Mouse (Mus musculus) common myeloid progenitor, adult 5-6 weeks (primary cell): ENCODE data around the gene Cadps2. TPM values are rescaled to one million over a fixed set of nuclear protein-coding genes. Genes with fewer than 3 reads are reported as not detected.

Experiments
- ATAC-seq: replicated peaks from 2 replicates; pipeline ENCODE4 v1.8.0; 2016; ENCODE audit warnings: low read depth, mild to moderate bottlenecking, moderate TSS enrichment, inconsistent platforms; ENCODE audit not compliant: poor library complexity, severe bottlenecking
- total RNA-seq: library from RNA; stranded (forward); fragments of 200-1000, 187-1606 nt; gene quantifications from 2 replicates; pipeline ENCODE4 v1.2.3, GENCODE M21; 2017

The Cadps2 gene
- total RNA-seq, 1 experiment from 2014 or later, result 2.4 TPM

DNA sequence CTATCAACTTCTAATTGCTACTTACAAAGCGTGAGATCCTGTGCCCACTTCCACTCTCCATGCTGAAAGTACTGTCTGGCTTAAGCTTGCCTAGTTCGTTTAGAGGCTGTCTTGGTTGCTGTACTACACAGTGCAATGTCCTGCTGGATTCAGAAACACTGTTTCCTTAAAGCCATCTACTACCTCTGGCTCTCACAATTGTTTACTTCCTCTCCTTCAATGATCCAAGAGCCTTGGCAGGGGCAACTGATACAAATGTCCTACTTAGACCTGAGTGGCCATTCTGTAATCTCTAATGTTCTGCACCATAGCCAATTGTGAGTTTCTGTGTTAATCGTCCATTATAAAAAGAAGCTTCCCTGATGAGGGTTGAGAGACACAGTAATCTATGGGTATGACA, 47.4 kb downstream of the Cadps2 start:
- no peak for ATAC-seq

DNA sequence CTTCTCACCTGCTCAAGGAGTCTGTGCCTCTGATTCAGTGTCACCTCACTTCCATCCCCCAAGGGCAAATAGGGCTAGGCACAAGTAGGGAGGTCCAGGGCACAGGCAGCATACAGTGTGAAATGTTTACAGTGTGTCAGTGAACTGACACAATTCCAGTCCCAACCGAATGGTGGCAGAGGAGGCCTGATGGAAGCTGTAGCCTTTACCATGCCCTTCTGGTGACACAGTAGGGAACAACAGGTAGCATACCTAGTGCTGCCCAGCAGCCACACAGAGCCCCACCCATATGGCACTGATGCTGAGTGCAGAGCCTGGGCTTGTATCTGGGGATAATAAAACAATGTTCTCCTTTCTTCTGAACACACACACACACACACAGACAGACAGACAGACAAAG, 61.6 kb downstream of the Cadps2 start:
- no peak for ATAC-seq

DNA sequence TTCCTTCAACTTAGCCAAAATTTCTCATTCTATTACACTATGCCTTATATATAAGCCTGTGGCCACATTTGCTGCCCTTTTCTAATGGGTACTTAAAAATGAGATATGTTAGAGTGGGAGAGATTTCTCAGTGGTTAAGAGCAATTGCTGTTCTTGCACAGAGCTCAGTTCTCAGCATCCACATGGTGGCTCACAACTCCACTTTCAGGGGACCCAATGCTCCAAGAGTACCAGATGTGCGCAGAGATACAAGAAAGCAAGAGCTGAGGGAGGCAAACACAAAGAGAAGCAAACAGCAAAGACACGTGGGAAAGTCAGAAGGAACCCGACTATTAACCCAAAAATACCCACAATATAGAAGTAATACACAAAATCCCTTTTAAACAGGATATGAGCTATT, 77.0 kb downstream of the Cadps2 start:
- ATAC-seq, result no peak

DNA sequence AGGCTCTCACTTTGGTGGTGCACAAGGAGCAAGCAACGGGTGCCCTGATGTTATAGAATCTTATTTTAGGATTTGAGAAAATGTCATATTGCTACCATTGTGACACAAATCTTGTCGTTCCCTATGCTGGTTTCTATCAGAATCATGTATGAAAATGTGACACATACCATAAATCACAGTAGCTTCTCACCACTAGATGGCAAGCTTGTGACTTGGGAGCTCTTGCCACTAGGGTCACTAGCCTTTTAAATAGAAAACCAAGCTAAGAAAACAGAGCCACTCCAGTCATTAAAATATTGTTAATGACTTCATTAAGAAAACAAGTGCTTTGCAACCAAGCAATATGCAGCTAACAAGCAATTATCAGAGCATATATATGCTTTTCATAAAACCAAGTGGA, 81.0 kb downstream of the Cadps2 start:
- ATAC-seq, result peak; percentile 65; the same call in 1 of the 2 replicates

DNA sequence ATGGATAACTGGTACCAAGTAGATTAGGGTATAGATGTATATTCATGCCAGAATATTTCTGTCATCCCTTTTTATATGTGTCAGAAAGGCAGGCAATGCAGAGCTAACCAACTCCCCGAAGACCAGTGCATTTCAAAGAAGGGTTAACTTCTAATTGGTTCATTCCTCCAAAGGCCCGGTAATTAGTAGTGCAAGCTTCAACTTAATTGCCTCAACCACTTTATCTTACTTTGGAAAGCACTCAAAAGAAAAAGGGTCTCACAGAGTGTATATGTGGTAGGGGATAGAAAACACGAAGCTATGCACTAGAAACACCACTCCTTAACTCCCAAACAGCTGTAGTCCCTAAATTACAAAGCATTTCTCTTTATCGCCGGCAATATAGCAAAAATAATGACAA, 90.4 kb downstream of the Cadps2 start:
- no peak for ATAC-seq

DNA sequence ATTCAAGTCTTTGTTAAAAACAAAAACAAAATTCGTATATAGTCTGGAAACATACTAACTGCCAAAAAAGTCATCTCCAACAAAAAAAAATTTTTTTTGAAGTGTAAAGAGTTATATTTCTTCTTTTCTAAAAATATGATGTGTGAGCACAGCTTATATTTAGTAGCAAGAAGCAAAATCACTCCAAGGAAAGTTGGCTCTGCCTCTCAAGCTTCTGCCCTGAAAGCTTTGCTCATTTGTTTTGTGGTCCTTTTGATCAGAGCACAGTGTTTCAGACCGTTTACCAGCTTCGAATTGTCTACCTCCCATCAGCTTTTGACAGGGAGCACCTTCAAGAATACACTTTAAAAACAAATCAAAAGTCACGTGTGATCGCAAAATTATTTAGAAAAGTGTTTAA, 99.2 kb downstream of the Cadps2 start:
- ATAC-seq, result no peak

DNA sequence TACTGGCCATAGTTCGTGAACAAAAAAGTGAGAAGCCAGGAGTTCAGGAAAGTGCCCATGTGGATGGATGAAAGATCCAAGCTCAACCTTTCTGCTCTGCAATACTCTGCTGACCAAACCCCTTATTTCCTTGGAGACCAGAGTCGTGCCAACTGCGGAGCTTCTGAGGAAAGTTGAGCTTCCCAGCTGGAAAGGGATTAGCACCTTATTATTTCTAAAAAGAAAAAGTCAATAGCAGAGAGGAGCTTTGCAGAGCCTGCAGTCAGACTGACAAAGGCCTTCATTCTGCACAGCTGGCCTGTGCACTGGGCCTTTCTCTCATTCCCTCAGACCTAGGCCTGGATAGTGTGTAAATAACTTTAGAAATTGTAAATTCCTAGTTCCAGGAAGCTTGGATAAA, 106.5 kb downstream of the Cadps2 start:
- ATAC-seq, result no peak

DNA sequence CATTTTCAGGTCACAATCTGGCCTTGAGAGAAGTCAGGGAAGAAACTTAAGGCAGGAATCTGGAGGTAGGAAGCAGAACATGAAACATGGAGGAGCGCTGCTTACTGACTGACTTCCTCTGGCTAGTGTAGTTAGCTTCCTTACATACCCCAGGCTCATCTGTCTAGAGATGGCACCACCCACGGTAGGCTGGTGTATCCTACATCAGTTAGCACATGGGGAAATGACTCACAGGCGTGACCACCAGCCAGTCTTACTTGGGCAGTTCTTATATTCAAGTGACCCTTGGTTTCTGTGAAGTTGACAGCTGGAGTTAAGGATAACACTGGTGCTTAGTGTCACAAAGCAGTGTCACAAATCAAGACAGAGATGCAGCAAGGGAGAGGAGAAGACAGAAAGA, 110.6 kb downstream of the Cadps2 start:
- no peak for ATAC-seq

DNA sequence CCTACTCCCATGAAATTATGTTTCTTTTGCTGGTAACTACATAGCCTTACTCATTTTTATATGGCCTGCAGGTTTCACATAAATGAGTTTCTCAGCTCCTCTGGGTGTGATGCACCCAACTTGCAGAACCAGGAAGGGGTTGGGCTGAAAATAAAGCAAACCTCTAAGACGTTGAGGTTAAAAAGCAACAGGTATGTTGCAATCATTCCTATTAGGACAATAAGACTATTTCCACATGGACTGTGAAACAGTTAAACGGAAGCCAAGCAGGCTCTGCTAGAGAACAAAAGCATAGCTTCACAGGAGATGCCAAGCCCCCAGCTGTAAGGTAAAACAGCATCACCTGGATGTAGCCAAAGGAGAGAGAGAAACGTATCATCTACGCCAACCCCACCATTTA, 115.5 kb downstream of the Cadps2 start:
- no peak for ATAC-seq

DNA sequence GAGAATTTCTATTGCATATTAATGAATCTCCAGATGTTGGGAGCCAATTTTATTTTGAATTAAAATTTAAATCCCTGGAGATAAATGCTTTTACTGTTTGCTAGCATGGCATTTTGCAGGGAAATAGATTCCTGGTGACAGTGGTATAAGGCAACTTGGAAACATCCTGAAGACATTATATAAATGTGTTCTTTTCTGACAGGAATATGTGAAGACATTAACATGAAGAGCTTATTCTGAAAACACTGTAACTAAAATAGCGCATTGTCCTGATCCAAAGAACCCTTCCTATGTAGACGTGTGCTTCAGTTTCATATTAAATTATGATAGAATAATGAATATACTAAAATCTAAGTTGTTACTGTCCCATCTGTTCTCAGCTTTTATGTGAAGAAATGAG, 118.8 kb downstream of the Cadps2 start:
- no peak for ATAC-seq

DNA sequence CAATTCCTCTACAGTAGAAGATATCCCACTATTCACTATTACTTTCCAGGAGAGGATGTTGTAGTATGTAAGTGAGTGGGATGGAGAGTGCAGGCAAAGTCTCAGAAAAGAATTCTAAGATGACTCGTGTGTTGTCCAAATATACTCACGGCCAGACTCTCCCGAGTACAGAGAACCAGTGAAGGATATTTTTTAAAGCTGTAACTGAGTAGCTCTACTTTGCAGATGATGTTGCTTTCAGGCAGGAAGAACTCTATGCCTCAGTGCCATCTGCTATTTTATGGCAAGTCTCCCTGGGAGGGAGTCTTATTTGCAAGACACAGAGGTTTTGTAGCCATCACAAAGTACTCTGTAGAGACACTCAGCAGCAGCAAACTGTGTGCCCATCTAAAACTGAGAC, 131.7 kb downstream of the Cadps2 start:
- no peak for ATAC-seq

DNA sequence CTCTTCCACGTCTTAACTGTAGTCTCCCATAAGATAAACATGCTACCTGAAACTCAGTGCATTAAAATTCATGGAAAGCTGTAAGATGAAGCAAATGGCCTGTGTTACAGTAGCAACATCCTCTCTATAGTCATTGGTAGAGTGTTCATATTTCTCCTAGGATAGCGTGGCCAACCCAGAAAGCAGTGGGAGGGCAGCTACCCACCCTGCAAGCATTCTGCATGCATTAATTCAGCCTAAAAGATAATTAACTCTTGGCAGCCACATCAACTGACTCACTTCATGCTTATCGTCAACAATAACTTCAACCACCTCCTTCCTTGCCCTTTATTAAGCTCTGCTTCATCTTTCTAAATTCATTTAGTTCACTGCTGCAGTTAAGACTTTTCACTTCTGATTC, 138.3 kb downstream of the Cadps2 start:
- no peak for ATAC-seq

DNA sequence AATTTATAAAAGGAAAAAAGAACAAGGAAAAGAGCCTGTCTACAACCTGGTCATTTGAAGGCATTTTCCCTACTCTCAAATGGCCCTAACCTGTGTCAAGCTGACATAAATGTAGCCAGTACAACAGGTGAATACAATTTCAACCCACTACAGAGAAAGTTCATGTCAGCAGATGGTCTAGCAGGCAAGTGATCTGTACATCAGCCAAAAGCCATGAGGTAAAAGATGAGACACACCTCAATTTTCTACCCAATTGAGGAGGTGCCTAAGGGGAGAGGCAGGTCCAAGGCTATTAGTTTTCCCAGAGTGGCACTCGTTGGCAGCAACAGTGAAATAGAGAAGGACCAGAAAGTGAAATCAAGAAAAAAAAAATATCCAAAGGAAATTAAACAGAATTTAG, 161.0 kb downstream of the Cadps2 start:
- no peak for ATAC-seq

DNA sequence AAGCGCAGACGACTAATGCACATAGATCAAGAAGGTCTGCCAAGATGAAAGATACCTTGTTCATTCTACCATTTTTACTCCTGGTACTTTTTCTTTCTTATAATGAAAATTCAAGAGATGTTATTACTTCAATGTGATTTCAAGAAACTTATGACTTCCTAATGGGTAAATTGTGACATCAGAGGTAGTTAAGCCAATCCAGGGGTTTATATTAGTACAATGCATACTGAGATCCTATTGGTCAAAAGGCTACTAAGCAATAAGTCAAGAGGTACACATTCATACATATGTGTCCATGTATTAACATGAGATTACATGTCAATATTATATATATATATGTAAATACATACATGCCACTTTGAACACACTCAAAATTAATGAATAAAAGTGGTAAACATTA, 184.2 kb downstream of the Cadps2 start, which contains the start of gene Rnf148:
Gene Rnf148 (minus strand): TSS at position 101 of the 400 bp plus-strand sequence.
- no peak for ATAC-seq

DNA sequence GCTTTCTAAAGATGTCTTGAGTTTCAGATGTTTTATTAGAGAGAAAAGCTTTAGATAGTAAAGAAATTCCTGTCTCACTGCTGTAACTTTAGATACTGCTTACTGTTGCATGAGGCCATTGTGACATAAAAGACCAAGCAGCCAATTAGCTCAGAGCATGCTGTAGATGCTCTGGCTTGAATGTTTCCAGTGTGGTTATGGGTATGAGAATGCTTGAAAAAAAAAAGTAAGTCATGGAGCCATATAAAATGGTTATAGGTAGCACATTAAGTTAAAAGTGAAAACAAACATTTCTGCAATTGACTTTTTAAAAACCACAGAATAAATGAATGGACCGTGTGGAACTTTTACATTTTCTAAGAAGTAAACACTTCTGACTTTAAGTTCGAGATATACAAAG, 189.0 kb downstream of the Cadps2 start, which contains the start of gene Rnf133:
Gene Rnf133 (minus strand): TSS at position 101 of the 400 bp plus-strand sequence.
- no peak for ATAC-seq

DNA sequence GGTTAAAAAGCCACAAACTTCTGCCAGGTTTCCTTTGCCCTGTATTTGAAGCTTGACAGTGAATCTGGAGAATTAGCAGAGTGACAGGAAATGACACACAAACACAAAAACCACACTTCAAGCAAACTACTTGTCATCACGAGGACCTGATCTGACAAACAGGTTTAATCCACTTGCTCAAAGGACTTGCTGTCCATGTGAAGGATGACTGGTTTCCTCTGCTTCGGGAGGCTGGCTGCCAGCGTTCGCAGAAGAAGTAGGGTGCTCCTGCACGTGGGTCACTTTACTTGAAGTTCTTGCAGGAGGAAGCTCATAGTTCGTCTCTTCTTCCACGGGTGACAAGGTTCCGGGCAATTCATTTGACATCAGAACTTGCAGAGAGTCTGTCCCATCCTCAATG, 190.5 kb downstream of the Cadps2 start:
- ATAC-seq, result peak; percentile 66

DNA sequence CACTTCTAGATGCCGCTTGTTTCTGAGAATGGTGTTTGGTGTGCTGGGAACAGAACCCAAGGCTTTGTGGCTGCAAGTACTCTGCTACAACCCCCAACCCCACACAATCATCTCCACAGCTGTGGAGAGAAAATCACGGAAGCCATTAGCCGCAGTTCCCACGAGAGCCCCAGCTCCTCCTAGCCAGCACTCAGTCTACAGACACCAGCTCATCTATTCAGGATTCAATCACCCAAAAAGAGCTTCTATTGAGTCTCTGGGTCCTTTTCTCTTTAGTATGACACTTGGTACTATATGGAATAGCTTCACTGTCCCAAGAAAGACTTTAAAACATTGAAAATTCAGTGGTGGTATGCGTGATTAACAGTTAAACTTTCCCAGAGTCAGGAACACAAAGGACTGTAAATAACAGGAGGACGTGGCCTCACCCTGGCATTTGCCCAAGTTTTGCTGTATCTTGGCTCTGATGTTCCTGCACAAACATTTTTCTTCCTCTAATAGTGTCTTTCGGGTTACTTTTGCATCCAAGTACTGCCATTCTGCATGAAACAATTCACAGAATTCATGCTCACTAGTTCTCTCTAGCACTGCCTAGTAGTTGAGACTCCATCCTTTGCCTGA, 191.5 kb downstream of the Cadps2 start:
- ATAC-seq, result no peak

DNA sequence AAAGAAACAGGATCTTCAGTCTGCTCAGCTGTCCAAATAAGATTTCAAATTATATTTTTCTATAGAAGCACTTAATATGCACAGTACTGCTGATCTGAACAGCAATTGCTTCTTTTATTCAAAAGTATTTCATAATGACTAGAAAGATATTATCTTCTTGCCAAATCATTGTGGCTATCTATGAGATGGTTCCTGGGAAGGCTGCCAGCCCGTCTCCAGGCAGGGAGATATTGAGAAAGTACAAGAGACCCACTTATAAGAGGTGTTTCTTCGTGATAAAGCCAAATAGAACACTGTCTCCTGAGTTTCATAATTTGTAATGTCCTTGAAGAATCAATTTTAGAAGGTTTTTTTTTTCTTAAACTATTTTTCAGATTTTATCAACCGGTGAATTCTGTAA, 202.1 kb downstream of the Cadps2 start:
- peak; percentile 62 for ATAC-seq

DNA sequence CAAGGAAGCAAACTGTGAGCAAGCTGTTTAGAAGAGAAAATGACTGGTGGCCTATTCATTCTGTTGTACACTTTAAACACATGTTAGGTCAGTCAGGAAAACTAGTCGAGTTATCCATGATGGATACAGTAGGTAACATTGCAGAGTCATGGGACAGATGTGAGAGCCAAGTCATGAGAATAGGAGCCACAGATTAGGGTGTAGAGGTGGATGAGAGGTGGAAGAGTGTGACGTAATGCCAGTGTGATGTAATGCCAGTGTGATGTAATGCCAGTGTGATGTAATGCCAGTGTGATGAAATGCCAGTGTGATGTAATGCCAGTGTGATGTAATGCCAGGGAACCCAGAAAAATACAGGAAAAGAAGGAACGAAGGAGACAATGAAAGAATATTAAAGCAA, 204.0 kb downstream of the Cadps2 start:
- ATAC-seq, result no peak

DNA sequence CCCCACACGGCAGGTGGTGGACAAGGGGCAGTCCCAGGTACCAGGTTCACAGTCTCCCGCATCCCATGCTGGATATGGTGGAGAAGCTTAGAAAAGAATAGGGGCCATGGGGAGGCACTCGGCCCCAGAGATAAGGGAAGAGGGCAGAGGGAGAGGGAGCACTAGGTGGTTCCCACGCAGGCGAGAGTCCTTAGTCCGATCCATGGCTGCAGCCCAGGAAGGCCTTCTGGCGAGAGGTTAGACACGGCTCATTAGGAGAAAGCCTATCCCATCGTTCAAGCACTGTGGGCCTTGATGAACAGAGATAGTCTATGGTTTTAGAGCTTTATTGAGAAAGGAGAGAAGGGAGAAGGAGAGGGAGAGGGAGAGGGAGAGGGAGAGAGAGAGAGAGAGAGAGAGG, 205.2 kb downstream of the Cadps2 start:
- ATAC-seq, result no peak

DNA sequence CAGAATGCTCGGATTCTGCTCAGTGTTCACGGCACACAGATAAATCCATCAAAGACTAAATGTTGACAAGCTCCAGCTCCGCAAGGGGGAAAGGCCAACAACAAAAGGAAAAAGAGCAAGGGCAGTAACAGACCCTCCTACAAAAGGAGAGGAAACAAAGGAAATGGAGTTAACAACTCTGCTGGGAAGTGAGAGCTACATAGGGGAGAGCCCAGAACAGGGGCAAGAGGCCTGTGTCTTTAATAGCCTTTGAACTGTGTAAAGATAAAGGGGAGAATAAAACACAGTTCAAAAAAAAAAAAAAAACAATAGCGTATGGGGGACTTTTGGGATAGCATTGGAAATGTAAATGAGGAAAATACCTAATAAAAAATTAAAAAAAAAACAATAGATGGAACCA, 208.8 kb downstream of the Cadps2 start:
- no peak for ATAC-seq

DNA sequence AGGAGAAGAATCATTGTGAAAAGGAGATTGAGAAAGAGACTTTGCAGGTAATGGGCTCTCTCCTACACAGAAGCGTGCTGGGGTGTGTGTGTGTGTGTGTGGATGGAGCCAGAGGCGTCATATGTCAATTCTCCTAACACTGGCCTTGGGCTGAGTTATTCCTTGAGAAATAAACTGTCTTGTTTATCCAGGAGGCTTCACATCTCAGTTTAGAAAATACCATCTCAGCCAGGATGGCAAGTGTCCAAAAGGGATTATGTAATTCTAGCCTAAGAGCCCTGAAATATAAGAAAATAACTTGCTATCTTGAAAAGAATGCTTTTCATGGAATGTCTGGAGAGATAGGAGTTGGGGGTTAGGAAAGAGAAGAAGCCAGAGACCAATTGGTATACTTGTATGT, 264.1 kb downstream of the Cadps2 start:
- ATAC-seq, result no peak

DNA sequence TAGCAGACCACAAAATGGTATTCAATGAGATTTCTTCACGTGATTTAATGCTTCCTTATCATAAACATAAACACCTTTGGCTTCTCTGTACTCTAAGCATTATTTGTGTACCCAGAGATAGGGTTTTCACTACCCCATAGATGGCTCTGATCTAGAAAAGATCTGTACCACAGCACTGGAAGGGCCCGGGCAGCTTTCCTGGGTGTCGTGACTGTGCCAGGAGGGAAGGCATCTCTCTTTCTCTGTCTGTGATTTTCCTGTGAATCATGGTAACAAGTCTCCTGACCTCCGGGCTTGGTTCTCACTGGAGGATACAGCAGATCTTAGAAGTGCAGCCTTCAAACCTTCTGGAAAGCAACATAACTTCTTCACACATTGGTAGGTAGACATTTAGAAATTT, 265.5 kb downstream of the Cadps2 start:
- ATAC-seq, result no peak
